Mouse (Mus musculus): ENCODE data around the gene Ube2q2.

GRCm38 (mm10) chr9:55137112-55137511 lies 11.5 kb upstream of the Ube2q2 start:
- no peak for TF ChIP-seq CTCF (IDR thresholded peaks at IDR 0.05; ENCODE audit: low read depth)
- TF ChIP-seq EP300 (optimal IDR thresholded peaks at IDR 0.05) = no peak
